Mouse (Mus musculus): ENCODE results near the gene Ccdc51. TPM values are rescaled to one million over a fixed set of nuclear protein-coding genes. Genes with fewer than 3 reads are reported as not detected.

Ccdc51 gene
- polyA plus RNA-seq, 1 experiment from 2014 or later, result 13.9 TPM

DNA sequence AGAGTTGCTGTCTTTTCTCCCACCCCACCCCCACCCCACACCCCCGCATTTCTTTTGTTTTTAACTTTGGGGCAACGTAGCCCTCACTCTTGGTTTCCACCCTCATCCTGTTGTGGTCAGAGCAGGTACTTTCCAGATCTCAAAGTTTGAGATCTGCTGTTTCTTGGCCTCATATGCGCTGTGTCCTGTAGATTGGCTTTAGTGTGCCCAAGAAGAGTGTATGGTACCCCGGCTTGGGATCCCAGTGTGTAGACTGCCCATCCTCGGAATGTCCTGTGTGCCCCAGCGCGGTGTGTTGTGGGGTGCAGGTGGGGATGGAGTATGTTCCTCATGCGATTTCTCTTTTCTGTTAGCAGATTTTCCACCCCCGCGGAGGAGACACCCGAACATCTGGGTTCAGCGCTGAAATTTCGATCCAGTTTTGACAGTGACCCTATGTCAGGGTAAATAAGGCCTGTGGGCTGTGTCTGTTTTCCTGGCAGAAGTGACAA, 31.2 kb upstream of the Ccdc51 start:
- Histone ChIP-seq H3K27me3 (no peaks in the 10 kb centered on the region), H3K9me3 (no peaks in the 10 kb centered on the region), H3K4me1 (peaks cover 12% of the 10 kb centered on the region), H3K9ac (no peak overlapping the region), H3K27ac (no peak overlapping the region), H3K36me3 (peaks cover 25% of the 10 kb centered on the region), H3K4me3 (no peak overlapping the region), H3K4me2 (replicated peaks) (no peak overlapping the region)
- ATAC-seq (ENCODE audit: insufficient number of reproducible peaks, insufficient read depth, low FRiP score, low TSS enrichment), result no peak
- WGBS, result 87% methylated on average over 13 of the region's 13 CpGs

- 89% methylated on average over 10 of the region's 10 CpGs for WGBS
- Histone ChIP-seq H3K27me3 (no peaks in the 10 kb centered on the region), H3K4me1 (peaks cover 12% of the 10 kb centered on the region), H3K9ac (no peak overlapping the region), H3K9me3 (no peaks in the 10 kb centered on the region), H3K4me2 (replicated peaks) (no peak overlapping the region), H3K36me3 (peaks cover 33% of the 10 kb centered on the region), H3K27ac (no peak overlapping the region), H3K4me3 (no peak overlapping the region)
- ATAC-seq (ENCODE audit: insufficient number of reproducible peaks, insufficient read depth, low FRiP score, low TSS enrichment), result no peak
Observed at GRCm38 (mm10) chr9:109051651-109052489, 30.4 kb upstream of the Ccdc51 start.

DNA sequence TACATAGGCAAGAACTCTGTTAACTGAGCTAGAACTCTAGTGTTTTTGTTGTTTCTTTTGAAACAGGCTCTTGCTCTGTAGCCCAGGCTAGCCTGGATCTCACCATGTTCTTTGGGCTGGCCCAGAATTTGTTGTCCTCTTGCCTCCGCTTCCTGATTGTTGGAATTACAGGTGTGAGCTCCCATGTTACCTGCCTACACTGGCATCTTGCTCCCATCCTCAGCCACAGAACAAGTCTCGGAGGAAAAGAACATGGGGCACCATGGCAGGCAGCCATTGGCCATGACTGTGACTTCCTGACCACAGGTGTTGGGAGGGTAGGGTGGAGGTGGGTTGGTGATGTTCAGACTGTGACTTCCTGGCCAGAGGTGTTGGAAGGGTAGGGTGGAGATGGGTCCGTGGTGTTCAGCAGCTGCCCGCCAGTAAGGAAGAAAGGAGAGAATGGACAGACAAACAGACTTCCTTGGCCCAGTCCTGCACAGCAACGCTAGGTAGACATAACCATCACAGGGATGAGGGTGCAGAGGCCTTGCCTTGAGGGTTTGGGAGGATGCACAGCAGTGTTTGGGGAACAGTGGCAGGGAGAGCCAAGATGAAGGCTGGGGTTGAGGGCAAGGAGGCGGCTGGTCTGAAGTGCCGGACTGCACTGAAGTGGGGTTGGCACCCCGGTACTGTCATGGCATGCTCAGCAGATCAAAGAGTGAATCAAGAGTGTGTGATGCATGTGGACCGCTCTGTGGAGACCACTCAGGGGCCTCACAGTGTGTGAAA, 29.6 kb upstream of the Ccdc51 start:
- no peaks in the 10 kb centered on the region for H3K27me3 ChIP-seq
- peaks cover 12% of the 10 kb centered on the region for H3K4me1 ChIP-seq
- 81% methylated on average over 9 of the region's 9 CpGs for WGBS
- no peak overlapping the region for H3K4me2 ChIP-seq (replicated peaks)
- ATAC-seq (ENCODE audit: insufficient number of reproducible peaks, insufficient read depth, low FRiP score, low TSS enrichment), result no peak
- no peak overlapping the region for H3K4me3 ChIP-seq
- H3K9ac ChIP-seq, result no peak overlapping the region
- H3K27ac ChIP-seq, result no peak overlapping the region
- H3K36me3 ChIP-seq, result peaks cover 40% of the 10 kb centered on the region
- H3K9me3 ChIP-seq, result no peaks in the 10 kb centered on the region

DNA sequence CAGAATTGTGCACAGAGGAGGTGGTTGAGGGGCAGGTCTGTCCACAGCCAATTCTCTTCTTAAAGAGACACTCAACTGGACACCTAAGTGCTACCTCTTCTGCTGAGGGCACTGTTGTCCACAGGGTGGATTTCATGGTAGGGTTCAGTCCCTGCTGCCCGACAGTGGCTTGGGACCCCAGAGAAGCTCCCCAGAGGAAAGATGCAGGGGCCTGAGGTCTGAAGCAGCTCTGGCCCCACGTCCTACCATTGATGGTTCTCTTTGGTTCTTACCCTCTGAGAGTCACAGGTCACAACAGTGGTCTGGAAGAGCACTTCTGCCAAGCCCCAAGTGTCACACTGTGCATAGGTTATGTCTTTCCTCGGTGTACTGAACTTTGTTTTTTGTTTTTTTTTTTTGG, 28.9 kb upstream of the Ccdc51 start:
- no peak for ATAC-seq (ENCODE audit: insufficient number of reproducible peaks, insufficient read depth, low FRiP score, low TSS enrichment)
- 77% methylated on average over 3 of the region's 3 CpGs for WGBS
- Histone ChIP-seq H3K4me1 (peaks cover 12% of the 10 kb centered on the region), H3K27ac (no peak overlapping the region), H3K4me2 (replicated peaks) (no peak overlapping the region), H3K36me3 (peaks cover 43% of the 10 kb centered on the region), H3K4me3 (no peak overlapping the region), H3K27me3 (no peaks in the 10 kb centered on the region), H3K9me3 (no peaks in the 10 kb centered on the region), H3K9ac (no peak overlapping the region)

- Histone ChIP-seq H3K9ac (no peak overlapping the region), H3K36me3 (peaks cover 45% of the 10 kb centered on the region), H3K4me3 (no peak overlapping the region), H3K9me3 (no peaks in the 10 kb centered on the region), H3K27ac (peak overlapping the region; percentile 36; the same call in 1 of the 2 replicates), H3K4me2 (replicated peaks) (no peak overlapping the region), H3K4me1 (peaks cover 16% of the 10 kb centered on the region), H3K27me3 (no peaks in the 10 kb centered on the region)
- no peak for ATAC-seq (ENCODE audit: insufficient number of reproducible peaks, insufficient read depth, low FRiP score, low TSS enrichment)
- 70% methylated on average over 6 of the region's 6 CpGs for WGBS
Observed at GRCm38 (mm10) chr9:109053851-109054250, 28.4 kb upstream of the Ccdc51 start.

DNA sequence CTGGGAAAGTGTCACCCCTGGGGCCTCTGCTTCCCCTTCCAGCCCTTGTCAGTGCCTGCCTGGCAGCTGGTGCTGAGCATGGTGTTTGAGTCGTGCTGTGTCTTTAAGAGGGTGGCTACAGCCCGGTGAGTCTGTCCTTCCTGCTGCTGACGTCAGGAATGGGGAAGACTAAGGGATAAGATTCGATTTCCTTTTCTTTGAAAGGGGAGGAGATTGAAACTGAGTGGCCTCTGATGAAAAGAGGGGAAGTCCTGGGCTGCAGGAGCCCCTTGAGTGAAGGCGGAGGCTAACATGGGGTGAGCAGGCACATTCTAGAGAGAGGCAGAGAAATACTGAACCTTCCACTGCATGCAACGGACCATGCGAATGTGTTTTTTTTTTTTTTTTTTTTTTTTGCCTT, 27.6 kb upstream of the Ccdc51 start:
- H3K4me3 ChIP-seq, result peak overlapping the region; percentile 22
- H3K27me3 ChIP-seq, result no peaks in the 10 kb centered on the region
- WGBS, result 8% methylated on average over 6 of the region's 7 CpGs
- H3K9me3 ChIP-seq, result no peaks in the 10 kb centered on the region
- peak overlapping the region; percentile 84 for H3K27ac ChIP-seq
- peaks cover 22% of the 10 kb centered on the region for H3K4me1 ChIP-seq
- peaks cover 45% of the 10 kb centered on the region for H3K36me3 ChIP-seq
- peak; percentile 62 for ATAC-seq (ENCODE audit: insufficient number of reproducible peaks, insufficient read depth, low FRiP score, low TSS enrichment)
- peak overlapping the region; percentile 36; the same call in 1 of the 2 replicates for H3K9ac ChIP-seq
- peak overlapping the region; percentile 42 for H3K4me2 ChIP-seq (replicated peaks)

- ATAC-seq (ENCODE audit: insufficient number of reproducible peaks, insufficient read depth, low FRiP score, low TSS enrichment), result no peak
- H3K4me1 ChIP-seq, result peaks cover 22% of the 10 kb centered on the region
- peak overlapping the region; percentile 22 for H3K4me3 ChIP-seq
- peaks cover 49% of the 10 kb centered on the region for H3K36me3 ChIP-seq
- H3K27me3 ChIP-seq, result no peaks in the 10 kb centered on the region
- H3K9me3 ChIP-seq, result no peaks in the 10 kb centered on the region
- no peak overlapping the region for H3K9ac ChIP-seq
- H3K27ac ChIP-seq, result peak overlapping the region; percentile 84
- 90% methylated on average over 12 of the region's 12 CpGs for WGBS
- peak overlapping the region; percentile 42 for H3K4me2 ChIP-seq (replicated peaks)
Observed at GRCm38 (mm10) chr9:109055271-109056030, 26.8 kb upstream of the Ccdc51 start.

DNA sequence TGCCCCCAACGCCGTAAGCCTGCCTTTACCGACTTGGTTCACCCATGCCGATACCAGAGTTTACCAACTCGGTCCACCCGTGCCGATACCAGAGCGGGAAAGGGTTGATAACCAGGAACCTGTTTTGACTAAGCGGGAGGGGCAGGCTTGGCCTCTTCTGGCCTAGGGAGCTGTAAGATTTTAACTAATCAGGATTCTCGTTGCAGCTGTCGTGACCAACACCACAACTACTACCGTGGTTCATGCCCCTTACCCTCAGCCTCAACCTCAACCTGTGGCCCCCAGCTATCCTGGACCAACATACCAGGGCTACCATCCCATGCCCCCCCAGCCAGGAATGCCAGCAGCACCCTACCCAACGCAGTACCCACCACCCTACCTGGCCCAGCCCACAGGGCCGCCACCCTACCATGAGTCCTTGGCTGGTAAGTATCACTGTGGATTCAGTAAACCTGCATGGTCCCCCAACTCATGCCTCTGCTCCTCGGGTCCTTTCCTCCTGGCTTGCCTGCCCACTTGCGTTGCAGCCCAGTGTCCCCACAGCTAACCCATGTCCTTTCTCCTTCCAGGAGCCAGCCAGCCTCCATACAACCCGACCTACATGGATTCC, 26.1 kb upstream of the Ccdc51 start:
- Histone ChIP-seq H3K4me1 (peaks cover 22% of the 10 kb centered on the region), H3K4me2 (replicated peaks) (no peak overlapping the region), H3K27ac (no peak overlapping the region), H3K9ac (no peak overlapping the region), H3K9me3 (no peaks in the 10 kb centered on the region), H3K36me3 (peaks cover 55% of the 10 kb centered on the region), H3K4me3 (no peak overlapping the region), H3K27me3 (no peaks in the 10 kb centered on the region)
- ATAC-seq (ENCODE audit: insufficient number of reproducible peaks, insufficient read depth, low FRiP score, low TSS enrichment), result no peak
- 93% methylated on average over 17 of the region's 17 CpGs for WGBS

- no peaks in the 10 kb centered on the region for H3K9me3 ChIP-seq
Observed at GRCm38 (mm10) chr9:109056916-109057315, 25.4 kb upstream of the Ccdc51 start.

DNA sequence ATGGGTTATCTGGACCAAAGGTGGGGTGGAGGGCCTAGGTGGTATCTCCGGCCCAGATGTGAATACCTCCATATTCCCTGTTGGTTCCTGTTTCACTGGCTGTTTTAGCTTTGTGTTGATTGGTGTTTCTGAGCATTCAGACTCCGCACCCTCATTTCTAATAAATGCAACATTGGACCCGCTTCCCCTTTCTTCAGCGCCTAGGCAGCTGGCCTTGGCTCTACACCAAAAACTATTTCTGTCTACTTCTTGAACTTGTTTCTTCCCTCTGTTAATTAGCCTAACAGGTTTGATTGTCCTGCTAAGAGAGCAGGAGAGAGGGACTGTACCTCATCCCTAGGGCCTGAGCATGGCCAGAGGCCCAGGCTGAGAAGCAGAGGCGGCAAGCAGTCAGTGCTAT, 24.8 kb upstream of the Ccdc51 start:
- Histone ChIP-seq H3K36me3 (peaks cover 56% of the 10 kb centered on the region), H3K27me3 (no peaks in the 10 kb centered on the region), H3K4me2 (replicated peaks) (no peak overlapping the region), H3K4me3 (no peak overlapping the region), H3K9me3 (no peaks in the 10 kb centered on the region), H3K4me1 (peaks cover 22% of the 10 kb centered on the region), H3K9ac (no peak overlapping the region), H3K27ac (no peak overlapping the region)
- WGBS, result 97% methylated on average over 5 of the region's 5 CpGs
- no peak for ATAC-seq (ENCODE audit: insufficient number of reproducible peaks, insufficient read depth, low FRiP score, low TSS enrichment)

More at GRCm38 (mm10) chr9:109056916-109057315, 25.4 kb upstream of the Ccdc51 start:
- no peak for ATAC-seq (ENCODE audit: insufficient number of reproducible peaks, insufficient read depth, low FRiP score, low TSS enrichment)
- Histone ChIP-seq H3K27ac (no peak overlapping the region), H3K9ac (no peak overlapping the region), H3K36me3 (peaks cover 58% of the 10 kb centered on the region), H3K4me3 (no peak overlapping the region), H3K27me3 (no peaks in the 10 kb centered on the region), H3K4me1 (peaks cover 22% of the 10 kb centered on the region), H3K4me2 (replicated peaks) (no peak overlapping the region)
- 84% methylated on average over 4 of the region's 4 CpGs for WGBS
